Mouse (Mus musculus) inflammation-experienced regulatory T-cells, adult 16 weeks (primary cell): ENCODE data around the gene Mdga2. TPM values are rescaled to one million over a fixed set of nuclear protein-coding genes. Genes with fewer than 3 reads are reported as not detected.

ENCODE experiments used
- polyA plus RNA-seq: library from polyadenylated mRNA; unstranded; fragments of 100-300 nt; shearing (Covaris generic); gene quantifications from one replicate; pipeline ENCODE4 v1.2.1, GENCODE M21; 2017

Mdga2 gene
- not detected for polyA plus RNA-seq

DNA sequence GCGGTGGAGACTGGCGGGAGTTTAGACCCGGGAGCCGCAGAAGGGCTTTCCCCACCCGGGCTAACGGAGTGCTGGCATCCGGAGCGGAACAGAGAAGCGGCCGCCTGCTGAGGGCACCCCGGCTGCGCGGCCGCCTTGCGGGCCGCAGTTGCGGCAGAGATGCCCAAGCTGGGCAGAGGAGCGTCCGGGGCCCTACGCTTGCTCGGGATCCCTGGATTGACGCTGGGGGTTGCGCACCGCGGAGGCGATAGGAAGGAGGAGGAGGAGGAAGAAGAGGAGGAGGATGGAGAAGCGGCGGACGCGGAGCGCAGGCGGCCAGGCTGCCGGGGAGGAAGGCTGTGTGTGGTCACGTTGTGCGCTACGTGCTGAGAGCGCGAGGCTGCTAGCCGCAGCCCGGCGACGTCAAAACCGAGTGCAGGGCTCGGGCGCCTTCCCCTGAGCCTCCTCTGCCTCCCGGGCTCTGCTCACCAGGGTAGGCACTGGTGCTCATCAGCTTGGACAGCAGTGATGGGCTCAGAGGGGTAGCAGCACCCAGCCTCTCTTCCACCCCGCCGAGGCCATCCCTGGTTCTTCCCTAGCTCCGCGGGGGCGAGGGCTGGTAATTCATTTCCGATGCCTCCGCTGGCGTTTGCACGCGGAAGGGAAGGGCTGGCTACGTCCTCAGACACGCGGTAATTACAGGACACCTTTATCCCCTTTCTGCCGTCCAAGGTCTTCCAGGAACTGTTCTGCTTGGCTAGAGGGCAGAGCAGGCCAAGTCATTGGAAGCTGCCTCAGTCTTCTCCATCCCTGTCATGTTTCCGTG, at the start of gene Mdga2:
Gene Mdga2, minus strand, starts transcription at position 329 of the 805 bp plus-strand sequence.

